Mouse (Mus musculus) thymus, adult 2 months (tissue): ENCODE results near the gene Ldb2. TPM values are rescaled to one million over a fixed set of nuclear protein-coding genes. Genes with fewer than 3 reads are reported as not detected.

Source experiments
- DNase-seq: peaks from one replicate; pipeline ENCODE4 v3.0.0; 2021
- H3K27ac ChIP-seq: fragments of 200-500 bp; 2 replicates; pipeline ENCODE4 v1.5.1; 2012; ENCODE audit warnings: low read length, control low read depth; ENCODE audit not compliant: control insufficient read depth, insufficient read depth
- H3K27me3 ChIP-seq: fragments of 200-500 bp; 2 replicates; pipeline ENCODE4 v1.6.1; 2012; ENCODE audit warnings: mild to moderate bottlenecking, low read length, moderate library complexity, mixed read lengths; ENCODE audit not compliant: control insufficient read depth, insufficient read depth
- H3K36me3 ChIP-seq: fragments of 200-500 bp; 2 replicates; pipeline ENCODE4 v1.6.1; 2012; ENCODE audit warnings: mild to moderate bottlenecking, low read length, moderate library complexity; ENCODE audit not compliant: control insufficient read depth, insufficient read depth
- H3K4me1 ChIP-seq: fragments of 200-500 bp; replicated peaks from 2 replicates; pipeline ENCODE4 v1.6.1; 2012; ENCODE audit warnings: low read length; ENCODE audit not compliant: control insufficient read depth, insufficient read depth
- H3K4me3 ChIP-seq: fragments of 200-500 bp; 2 replicates; pipeline ENCODE4 v1.5.1; 2012; ENCODE audit warnings: mild to moderate bottlenecking, low read length, control low read depth, moderate library complexity; ENCODE audit not compliant: control insufficient read depth, insufficient read depth
- CTCF ChIP-seq: fragments of 200-500 bp; IDR thresholded peaks from 2 replicates; pipeline ENCODE4 v1.5.1; 2012; ENCODE audit warnings: mild to moderate bottlenecking, control low read depth, low read length, moderate library complexity, borderline replicate concordance; ENCODE audit not compliant: control insufficient read depth, poor library complexity, insufficient read depth; ENCODE audit errors: extremely low read depth
- POLR2A ChIP-seq: fragments of 200-500 bp; IDR thresholded peaks from 2 replicates; pipeline ENCODE4 v1.6.1; 2012; ENCODE audit warnings: mild to moderate bottlenecking, low read length, control low read depth, moderate library complexity; ENCODE audit not compliant: control insufficient read depth, poor library complexity, insufficient read depth; ENCODE audit errors: extremely low read depth
- WGBS: fragments of 180-500 bp; shearing (Covaris S2); methylation state at CpG from one replicate; pipeline ENCODE4 v1.1.7; 2018; 5-methylcytosine and 5-hydroxymethylcytosine counted together
- polyA plus RNA-seq: library from polyadenylated mRNA; depleted of rRNA; stranded (reverse); fragments of >200 nt; gene quantifications from 2 replicates; pipeline ENCODE4 v1.2.3, GENCODE M21; 2012

Gene Ldb2
- polyA plus RNA-seq, 1 experiment: 3.6 TPM

DNA sequence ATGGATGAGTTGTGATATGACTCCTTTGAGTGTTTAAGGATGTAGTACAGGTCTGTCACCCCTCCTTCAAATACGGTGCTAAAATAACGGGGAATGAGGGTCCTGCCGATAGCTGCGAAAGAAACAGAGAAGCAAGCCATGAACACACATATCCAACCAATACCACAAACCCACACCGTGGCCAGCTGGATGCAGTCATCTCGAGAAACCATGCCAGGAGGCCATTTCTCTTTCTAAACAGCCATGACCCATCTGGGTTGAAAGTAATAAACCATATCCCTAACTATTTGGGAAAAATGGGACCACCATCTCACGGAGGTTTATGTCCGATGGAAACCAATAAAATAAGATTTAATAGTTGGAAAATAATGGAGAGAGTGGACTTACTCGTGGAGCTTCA, 257.7 kb downstream of the Ldb2 start:
- Histone ChIP-seq H3K27ac (no peak overlapping the region), H3K36me3 (no peaks in the 10 kb centered on the region), H3K4me3 (no peak overlapping the region), H3K27me3 (no peaks in the 10 kb centered on the region), H3K4me1 (no peaks in the 10 kb centered on the region)
- TF ChIP-seq CTCF: no peak
- no peak for DNase-seq
- WGBS: 95% methylated on average over 9 of the region's 9 CpGs

DNA sequence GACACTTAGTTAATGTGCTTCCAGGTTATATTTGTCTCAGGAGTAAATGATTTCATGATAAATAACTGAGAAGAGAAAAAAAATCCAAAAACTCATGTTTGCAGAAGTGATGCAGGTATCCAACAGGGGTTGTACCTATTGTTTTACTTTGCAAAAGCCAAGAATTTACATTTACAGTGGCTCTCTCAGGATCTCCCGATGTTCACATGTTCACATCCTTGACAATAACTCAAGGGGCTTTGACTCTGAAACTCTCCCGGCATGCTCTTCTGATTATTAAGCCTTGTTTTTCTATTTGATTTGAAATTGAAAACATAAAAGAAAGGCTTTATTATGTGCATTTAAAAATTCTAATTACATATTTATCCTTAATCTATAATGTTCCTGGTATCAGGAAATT, 260.8 kb downstream of the Ldb2 start:
- Histone ChIP-seq H3K4me1 (no peaks in the 10 kb centered on the region), H3K27me3 (no peaks in the 10 kb centered on the region), H3K27ac (no peak overlapping the region), H3K36me3 (no peaks in the 10 kb centered on the region), H3K4me3 (no peak overlapping the region)
- no peak for DNase-seq
- TF ChIP-seq CTCF (no peak), POLR2A (no peak)
- 96% methylated on average over 2 of the region's 2 CpGs for WGBS

DNA sequence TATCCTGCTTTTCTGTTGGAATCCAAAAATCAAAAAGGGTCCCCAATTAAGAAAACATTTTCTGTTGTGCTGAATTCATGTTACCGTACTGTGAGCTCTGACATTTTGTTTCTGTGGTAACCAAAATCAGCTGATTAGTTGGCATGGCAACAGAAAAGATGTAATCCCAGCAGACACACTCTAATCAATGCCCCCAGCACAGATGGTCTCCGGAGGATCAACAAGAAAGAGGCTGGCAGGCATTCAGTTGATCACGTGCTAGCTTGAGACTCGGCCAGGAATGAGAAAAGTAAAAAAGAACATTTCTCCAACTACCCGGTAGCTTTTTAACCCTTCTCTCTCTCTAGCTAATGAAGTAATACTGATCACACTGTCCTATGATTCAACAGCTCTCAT, 261.5 kb downstream of the Ldb2 start:
- Histone ChIP-seq H3K4me1 (no peaks in the 10 kb centered on the region), H3K27ac (no peak overlapping the region), H3K36me3 (no peaks in the 10 kb centered on the region), H3K4me3 (no peak overlapping the region), H3K27me3 (no peaks in the 10 kb centered on the region)
- 85% methylated on average over 5 of the region's 5 CpGs for WGBS
- TF ChIP-seq CTCF (no peak), POLR2A (no peak)
- no peak for DNase-seq

DNA sequence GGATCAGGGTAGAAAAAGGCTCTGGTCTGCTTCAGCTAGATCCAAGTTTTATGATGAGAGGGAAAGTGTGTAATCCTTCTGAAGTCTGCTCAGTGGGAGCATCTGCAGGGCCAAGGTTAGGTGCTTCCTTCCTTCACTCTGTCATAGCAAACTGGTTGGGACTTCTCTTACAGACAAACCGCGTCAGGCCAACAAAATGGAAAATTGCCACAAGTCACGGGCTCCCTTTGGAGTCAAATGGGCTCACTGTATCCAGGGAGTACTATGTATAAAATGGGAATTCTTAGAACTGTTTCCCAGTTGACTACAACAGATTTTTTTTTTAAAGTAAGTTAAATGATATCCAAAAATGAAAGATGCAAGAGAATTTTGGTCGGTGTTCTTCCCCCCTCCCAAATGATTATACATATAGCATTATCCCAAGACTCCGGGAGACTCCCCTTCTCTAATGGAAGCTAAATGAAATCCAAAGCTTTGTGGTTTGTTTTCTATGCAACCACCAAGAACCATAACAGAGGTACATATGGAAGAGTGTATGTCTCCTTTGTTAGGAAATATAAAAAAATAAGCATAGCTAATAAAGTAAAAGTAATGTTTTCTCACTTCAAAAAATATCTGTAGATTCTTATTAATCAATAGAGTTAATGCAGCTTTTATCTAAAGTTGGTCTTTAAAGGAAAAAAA, 262.0 kb downstream of the Ldb2 start:
- DNase-seq: no peak
- H3K27me3 ChIP-seq: no peaks in the 10 kb centered on the region
- no peak overlapping the region for H3K4me3 ChIP-seq
- no peaks in the 10 kb centered on the region for H3K4me1 ChIP-seq
- no peaks in the 10 kb centered on the region for H3K36me3 ChIP-seq
- TF ChIP-seq POLR2A (no peak), CTCF (no peak)
- 97% methylated on average over 5 of the region's 5 CpGs for WGBS
- no peak overlapping the region for H3K27ac ChIP-seq

DNA sequence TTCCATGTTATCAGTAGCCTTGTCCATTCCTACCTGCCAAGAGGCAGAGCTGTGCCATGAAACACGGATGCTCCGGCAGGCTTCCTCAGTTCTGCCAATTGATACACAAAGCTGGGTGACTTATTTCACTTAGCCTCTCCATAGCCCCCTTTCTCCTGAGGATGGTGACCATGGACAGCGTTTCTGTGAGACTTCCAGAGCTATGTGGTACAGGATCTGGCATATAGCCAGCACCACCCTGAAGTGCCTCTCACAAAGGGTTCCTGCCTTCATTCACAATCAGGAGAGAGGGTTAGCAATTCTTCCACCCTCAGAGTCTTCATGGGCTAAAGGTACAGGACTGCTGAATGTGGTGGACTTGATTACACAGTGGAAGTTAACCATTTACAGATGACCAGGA, 270.0 kb downstream of the Ldb2 start:
- no peaks in the 10 kb centered on the region for H3K27me3 ChIP-seq
- H3K27ac ChIP-seq: no peak overlapping the region
- no peaks in the 10 kb centered on the region for H3K36me3 ChIP-seq
- no peaks in the 10 kb centered on the region for H3K4me1 ChIP-seq
- TF ChIP-seq CTCF (no peak), POLR2A (no peak)
- DNase-seq: no peak
- no peak overlapping the region for H3K4me3 ChIP-seq
- 73% methylated on average over 3 of the region's 3 CpGs for WGBS

DNA sequence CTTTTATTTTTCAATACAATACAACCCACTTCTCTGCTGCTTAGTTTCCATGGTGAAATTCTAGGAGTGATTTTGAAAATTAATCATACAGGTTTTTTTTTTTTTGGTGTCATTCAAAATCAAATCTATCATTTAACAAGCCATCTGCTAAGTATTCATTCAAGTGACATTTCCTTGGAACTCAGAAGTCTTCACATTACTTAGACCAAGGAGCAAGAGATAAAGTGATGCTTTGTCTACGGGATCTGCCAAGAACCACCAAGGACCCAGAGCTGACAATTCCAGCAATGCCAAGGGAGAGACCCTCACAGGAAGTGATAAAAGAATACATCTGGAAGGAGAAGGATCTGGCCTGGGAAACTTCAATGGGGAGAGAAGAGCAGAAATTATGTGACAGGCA, 270.5 kb downstream of the Ldb2 start:
- no peak for TF ChIP-seq CTCF
- no peak for TF ChIP-seq POLR2A

DNA sequence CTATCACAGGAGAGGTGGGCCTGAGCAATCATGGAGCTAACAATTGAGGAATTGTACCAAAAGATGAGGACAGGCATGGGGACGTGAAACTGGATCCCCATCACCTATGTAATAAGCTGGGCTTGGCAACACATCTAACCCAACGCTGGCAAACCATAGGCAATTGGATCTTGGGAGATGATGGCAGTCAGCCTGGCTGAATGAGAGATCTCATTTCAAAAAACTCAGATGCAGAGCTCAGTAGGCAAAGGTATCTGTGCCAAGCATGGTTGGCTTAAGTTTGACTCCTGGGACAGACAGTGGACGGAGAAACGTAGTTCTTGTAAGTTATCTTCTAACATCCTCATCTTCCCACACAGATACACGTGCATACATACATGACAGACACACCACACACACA, 294.3 kb downstream of the Ldb2 start:
- no peak overlapping the region for H3K4me3 ChIP-seq
- no peaks in the 10 kb centered on the region for H3K4me1 ChIP-seq
- WGBS: 94% methylated on average over 5 of the region's 5 CpGs
- no peak overlapping the region for H3K27ac ChIP-seq
- no peak for TF ChIP-seq CTCF
- no peak for TF ChIP-seq POLR2A
- H3K27me3 ChIP-seq: no peaks in the 10 kb centered on the region
- no peak for DNase-seq
- no peaks in the 10 kb centered on the region for H3K36me3 ChIP-seq

More for the DNA sequence above, 270.5 kb downstream of the Ldb2 start:
- no peaks in the 10 kb centered on the region for H3K27me3 ChIP-seq
- H3K4me3 ChIP-seq: no peak overlapping the region
- H3K27ac ChIP-seq: no peak overlapping the region
- DNase-seq: no peak
- 86% methylated on average over 1 of the region's 1 CpGs for WGBS
- H3K36me3 ChIP-seq: no peaks in the 10 kb centered on the region
- H3K4me1 ChIP-seq: no peaks in the 10 kb centered on the region
